Mouse (Mus musculus) cortical plate, adult 2 months (tissue): ENCODE measurements at regions not wholly inside any gene's neighbourhood (a gene's known extent, or its start where the extent isn't known, plus 50 kb on each side); places are given as distances from the start of the nearest gene placed in this dataset.

Experiments used
- CTCF ChIP-seq: fragments of 200-500 bp; IDR thresholded peaks from 2 replicates; pipeline ENCODE4 v1.5.1; 2011; ENCODE audit warnings: mild to moderate bottlenecking, control low read depth, low read length; ENCODE audit not compliant: insufficient read depth; ENCODE audit errors: extremely low read depth
- POLR2A ChIP-seq: fragments of 200-500 bp; IDR thresholded peaks from 2 replicates; pipeline ENCODE4 v1.6.1; 2011; ENCODE audit warnings: mild to moderate bottlenecking, low read length, control low read depth; ENCODE audit not compliant: insufficient read depth; ENCODE audit errors: extremely low read depth

DNA sequence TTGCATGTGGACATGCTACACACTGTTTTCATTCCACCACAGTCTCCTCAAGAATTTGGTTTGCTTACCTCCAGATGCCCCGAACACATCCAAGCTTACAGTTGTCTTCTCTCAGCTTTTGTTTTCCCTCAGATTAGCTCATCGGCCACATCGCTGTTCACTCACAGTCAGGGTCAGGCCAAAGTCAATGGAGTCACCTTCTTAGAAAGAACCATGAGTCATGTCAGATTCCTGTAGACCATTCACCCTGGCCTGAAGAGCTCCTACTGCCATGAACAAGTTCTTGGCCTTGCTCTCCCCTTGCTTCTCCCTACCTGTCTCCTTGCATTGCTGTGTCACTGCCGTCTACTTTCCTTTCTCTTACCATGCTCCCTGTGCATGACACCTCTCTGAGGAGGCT, 63.7 kb upstream of the Fhl2 start:
- TF ChIP-seq POLR2A (no peak), CTCF (no peak)
